Mouse (Mus musculus): ENCODE data around the gene Dll4. TPM values are rescaled to one million over a fixed set of nuclear protein-coding genes. Genes with fewer than 3 reads are reported as not detected.

Dll4 gene
- polyA plus RNA-seq, 1 experiment from 2014 or later = 6.7 TPM

DNA sequence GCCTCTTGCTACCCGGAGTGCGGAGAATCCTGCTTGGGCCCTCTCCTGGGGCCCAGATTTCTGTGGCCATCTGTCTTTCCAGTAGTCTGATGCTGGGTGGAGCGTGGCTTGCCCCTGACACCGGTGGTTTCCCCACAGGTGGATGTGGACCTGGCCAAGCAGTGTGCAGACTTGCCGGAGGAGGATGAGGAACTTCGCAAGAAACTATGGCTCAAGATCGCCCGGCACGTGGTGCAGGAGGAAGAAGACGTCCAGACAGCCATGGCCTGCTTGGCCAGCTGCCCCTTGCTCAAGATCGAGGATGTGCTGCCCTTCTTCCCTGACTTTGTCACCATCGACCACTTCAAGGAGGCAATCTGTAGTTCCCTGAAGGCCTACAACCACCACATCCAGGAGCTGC, 28.8 kb upstream of the Dll4 start:
- peaks cover 19% of the 10 kb centered on the region for H3K4me1 ChIP-seq
- no peak overlapping the region for H3K4me2 ChIP-seq
- H3K36me3 ChIP-seq = peaks cover 67% of the 10 kb centered on the region
- H3K27me3 ChIP-seq = no peaks in the 10 kb centered on the region
- H3K27ac ChIP-seq = no peak overlapping the region
- no peak overlapping the region for H3K9ac ChIP-seq
- H3K9me3 ChIP-seq = no peaks in the 10 kb centered on the region
- ATAC-seq (ENCODE audit: insufficient number of reproducible peaks, low FRiP score, low TSS enrichment, low read depth) = no peak
- 94% methylated on average over 12 of the region's 12 CpGs for WGBS
- no peak overlapping the region for H3K4me3 ChIP-seq

- Histone ChIP-seq H3K4me1 (peaks cover 19% of the 10 kb centered on the region), H3K9ac (no peak overlapping the region)
- 90% methylated on average over 19 of the region's 19 CpGs for WGBS
These were observed 28.1 kb upstream of the Dll4 start for GRCm38 (mm10) chr2:119297506-119297905.

DNA sequence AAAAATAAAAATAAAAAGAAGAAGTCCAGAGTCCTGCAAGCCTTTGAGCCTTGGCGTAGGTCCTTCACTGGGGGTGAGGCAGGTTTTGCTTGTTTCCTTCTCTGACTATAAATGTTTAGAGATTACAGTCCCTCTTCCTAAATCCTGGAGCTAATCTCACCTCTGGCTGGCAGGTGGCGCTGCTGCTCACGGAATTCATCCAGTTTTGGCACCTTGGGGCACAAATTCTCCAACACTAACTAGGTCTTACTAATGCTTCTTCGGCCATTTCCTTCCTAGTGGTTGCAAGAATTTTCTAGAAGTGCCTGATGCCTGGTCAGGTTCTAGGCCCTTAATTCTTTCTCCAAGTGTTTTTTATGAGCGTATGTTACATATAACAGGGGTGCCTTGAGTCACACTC, 27.3 kb upstream of the Dll4 start:
- ATAC-seq (ENCODE audit: insufficient number of reproducible peaks, low FRiP score, low TSS enrichment, low read depth) = no peak
- no peak overlapping the region for H3K4me2 ChIP-seq
- peaks cover 22% of the 10 kb centered on the region for H3K4me1 ChIP-seq
- H3K4me3 ChIP-seq = no peak overlapping the region
- H3K36me3 ChIP-seq = peaks cover 51% of the 10 kb centered on the region
- WGBS = 42% methylated on average over 5 of the region's 5 CpGs
- no peaks in the 10 kb centered on the region for H3K27me3 ChIP-seq
- no peak overlapping the region for H3K9ac ChIP-seq
- H3K27ac ChIP-seq = no peak overlapping the region; the same call in 1 of the 2 replicates
- H3K9me3 ChIP-seq = no peaks in the 10 kb centered on the region

More at GRCm38 (mm10) chr2:119297506-119297905, 28.1 kb upstream of the Dll4 start:
- H3K4me2 ChIP-seq = no peak overlapping the region
- ATAC-seq (ENCODE audit: insufficient number of reproducible peaks, low FRiP score, low TSS enrichment, low read depth) = no peak
- no peak overlapping the region for H3K4me3 ChIP-seq
- H3K36me3 ChIP-seq = peaks cover 59% of the 10 kb centered on the region
- H3K27ac ChIP-seq = no peak overlapping the region
- H3K9me3 ChIP-seq = no peaks in the 10 kb centered on the region
- no peaks in the 10 kb centered on the region for H3K27me3 ChIP-seq

DNA sequence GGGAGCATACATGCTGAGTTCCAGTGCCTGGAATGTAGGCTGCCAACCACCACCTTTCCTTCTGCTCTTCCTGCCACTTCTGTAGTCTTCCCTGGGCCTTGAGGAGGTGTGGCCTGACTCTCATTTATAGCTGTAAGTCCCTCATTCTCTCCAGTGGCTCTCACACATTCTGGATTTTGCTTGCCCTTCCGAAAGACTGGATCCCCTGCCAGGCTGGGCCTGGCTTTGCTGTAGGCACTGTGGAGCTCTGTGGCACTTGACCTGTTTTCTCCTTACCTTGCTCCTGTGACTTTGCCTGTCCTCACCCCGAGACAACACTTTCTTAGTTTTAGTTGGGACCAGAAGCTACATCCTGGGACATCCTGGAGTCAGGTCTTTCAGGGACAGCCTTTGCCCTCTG, 26.7 kb upstream of the Dll4 start:
- 87% methylated on average over 2 of the region's 2 CpGs for WGBS
- Histone ChIP-seq H3K36me3 (peaks cover 46% of the 10 kb centered on the region), H3K27me3 (no peaks in the 10 kb centered on the region), H3K4me3 (no peak overlapping the region), H3K27ac (no peak overlapping the region; the same call in 1 of the 2 replicates), H3K4me2 (no peak overlapping the region), H3K9me3 (no peaks in the 10 kb centered on the region), H3K4me1 (peaks cover 22% of the 10 kb centered on the region), H3K9ac (no peak overlapping the region)
- ATAC-seq (ENCODE audit: insufficient number of reproducible peaks, low FRiP score, low TSS enrichment, low read depth) = no peak

- no peaks in the 10 kb centered on the region for H3K9me3 ChIP-seq
- 6% methylated on average over 15 of the region's 15 CpGs for WGBS
- no peak overlapping the region for H3K4me3 ChIP-seq
- H3K36me3 ChIP-seq = peaks cover 33% of the 10 kb centered on the region
- no peak overlapping the region for H3K27ac ChIP-seq
- H3K9ac ChIP-seq = no peak overlapping the region
- peak; percentile 75 for ATAC-seq (ENCODE audit: insufficient number of reproducible peaks, low FRiP score, low TSS enrichment, low read depth)
- H3K4me2 ChIP-seq = peak overlapping the region; percentile 15
- H3K4me1 ChIP-seq = peaks cover 25% of the 10 kb centered on the region
- no peaks in the 10 kb centered on the region for H3K27me3 ChIP-seq
These were observed 25.4 kb upstream of the Dll4 start for GRCm38 (mm10) chr2:119299981-119300818.

DNA sequence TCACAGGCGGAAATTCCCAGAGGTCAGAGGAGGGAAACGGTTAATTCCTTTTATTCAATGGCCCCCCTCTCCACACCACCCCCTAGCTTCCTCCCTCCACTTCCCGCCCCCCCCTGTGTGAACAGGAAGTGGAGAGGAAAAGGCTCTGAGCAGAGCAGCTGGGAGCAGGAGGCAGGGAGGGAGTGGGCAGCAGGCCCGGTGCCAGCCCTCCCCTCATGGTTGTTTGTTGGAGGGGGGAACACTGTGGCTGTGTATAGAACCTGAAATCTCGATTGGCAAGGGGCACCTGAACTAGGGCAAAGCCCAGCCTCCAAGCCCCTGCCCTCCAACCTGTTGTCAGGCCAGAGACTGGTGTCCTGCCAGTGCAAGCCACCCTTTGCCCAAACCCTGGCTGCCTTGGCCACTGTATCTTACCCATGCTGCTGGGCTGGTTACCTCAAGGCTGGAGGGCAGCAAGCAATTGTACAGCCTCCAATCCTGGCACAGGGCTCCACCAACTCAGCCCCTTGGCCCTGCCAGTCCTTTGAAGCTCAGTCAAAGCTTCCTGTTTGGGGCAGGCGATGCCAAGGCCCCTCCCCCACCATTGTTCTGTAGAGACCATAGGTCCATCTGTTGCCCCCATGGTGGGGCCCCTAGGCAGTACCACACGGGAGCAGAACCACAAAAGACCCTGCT, 24.6 kb upstream of the Dll4 start:
- 0 out of 2 replicates have a peak overlapping the region, but pooled peaks have one; percentile 15 for H3K4me2 ChIP-seq
- no peak overlapping the region for H3K9ac ChIP-seq
- no peak overlapping the region for H3K27ac ChIP-seq

GRCm38 (mm10) chr2:119302876-119303275, 22.7 kb upstream of the Dll4 start:
- Histone ChIP-seq H3K9ac (no peak overlapping the region), H3K9me3 (no peaks in the 10 kb centered on the region), H3K27me3 (no peaks in the 10 kb centered on the region), H3K27ac (no peak overlapping the region), H3K36me3 (peaks cover 13% of the 10 kb centered on the region), H3K4me1 (peaks cover 25% of the 10 kb centered on the region), H3K4me2 (no peak overlapping the region), H3K4me3 (no peak overlapping the region)
- 56% methylated on average over 6 of the region's 6 CpGs for WGBS
- no peak for ATAC-seq (ENCODE audit: insufficient number of reproducible peaks, low FRiP score, low TSS enrichment, low read depth)

More for the DNA sequence above, 24.6 kb upstream of the Dll4 start:
- ATAC-seq (ENCODE audit: insufficient number of reproducible peaks, low FRiP score, low TSS enrichment, low read depth) = no peak
- Histone ChIP-seq H3K9me3 (no peaks in the 10 kb centered on the region), H3K36me3 (peaks cover 29% of the 10 kb centered on the region), H3K27me3 (no peaks in the 10 kb centered on the region), H3K4me3 (no peak overlapping the region), H3K4me1 (peaks cover 25% of the 10 kb centered on the region)
- 50% methylated on average over 7 of the region's 7 CpGs for WGBS

DNA sequence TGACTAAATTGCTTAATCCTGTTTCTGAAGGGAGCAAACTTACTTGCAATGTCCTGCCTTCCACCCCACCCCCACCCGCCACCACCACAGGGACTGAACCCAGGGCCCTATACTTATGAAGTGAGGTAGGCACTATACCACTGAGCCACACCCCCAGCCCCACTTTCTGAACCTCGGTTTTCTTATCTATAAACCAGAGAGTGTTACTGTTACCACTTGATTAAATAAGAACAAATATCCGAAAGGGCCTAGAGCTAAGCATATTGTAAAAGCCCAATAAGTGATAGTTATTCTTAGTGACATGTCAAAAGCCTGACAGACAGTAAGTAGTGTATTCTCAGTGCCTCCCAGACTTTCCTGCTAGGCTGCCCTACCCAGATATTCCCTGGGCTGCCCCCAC, 21.2 kb upstream of the Dll4 start:
- H3K27me3 ChIP-seq = no peaks in the 10 kb centered on the region
- WGBS = 46% methylated on average over 3 of the region's 3 CpGs
- no peak overlapping the region for H3K4me3 ChIP-seq
- no peak overlapping the region for H3K27ac ChIP-seq
- H3K4me2 ChIP-seq = no peak overlapping the region
- no peak for ATAC-seq (ENCODE audit: insufficient number of reproducible peaks, low FRiP score, low TSS enrichment, low read depth)
- H3K36me3 ChIP-seq = peaks cover 1% of the 10 kb centered on the region; the same call in 1 of the 2 replicates
- H3K9me3 ChIP-seq = no peaks in the 10 kb centered on the region
- H3K9ac ChIP-seq = no peak overlapping the region
- H3K4me1 ChIP-seq = peaks cover 25% of the 10 kb centered on the region

DNA sequence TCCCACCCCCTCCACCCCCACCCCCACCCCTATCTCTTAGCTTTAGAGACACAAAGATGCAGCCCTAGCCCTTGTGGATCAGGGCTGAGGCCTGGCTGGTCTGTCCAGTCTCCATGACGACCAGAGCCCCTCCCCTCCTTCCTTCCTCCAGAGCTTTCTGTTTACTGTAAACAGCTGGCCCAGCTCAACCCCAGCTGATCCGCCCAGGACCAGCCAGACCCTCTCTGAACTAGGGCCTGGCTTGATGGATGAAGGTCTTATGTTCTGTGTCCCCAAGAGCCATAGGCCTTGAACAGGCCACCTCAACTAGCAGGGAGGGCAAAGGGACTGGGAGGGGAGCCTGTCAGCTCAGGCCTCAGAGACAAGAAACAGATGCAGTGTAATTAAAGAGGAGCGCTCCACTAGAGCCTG, 20.8 kb upstream of the Dll4 start:
- Histone ChIP-seq H3K27me3 (no peaks in the 10 kb centered on the region), H3K9me3 (no peaks in the 10 kb centered on the region), H3K4me3 (no peak overlapping the region), H3K4me2 (no peak overlapping the region), H3K4me1 (peaks cover 22% of the 10 kb centered on the region), H3K27ac (no peak overlapping the region), H3K36me3 (no peaks in the 10 kb centered on the region), H3K9ac (no peak overlapping the region)
- ATAC-seq (ENCODE audit: insufficient number of reproducible peaks, low FRiP score, low TSS enrichment, low read depth) = no peak
- WGBS = 33% methylated on average over 3 of the region's 3 CpGs

DNA sequence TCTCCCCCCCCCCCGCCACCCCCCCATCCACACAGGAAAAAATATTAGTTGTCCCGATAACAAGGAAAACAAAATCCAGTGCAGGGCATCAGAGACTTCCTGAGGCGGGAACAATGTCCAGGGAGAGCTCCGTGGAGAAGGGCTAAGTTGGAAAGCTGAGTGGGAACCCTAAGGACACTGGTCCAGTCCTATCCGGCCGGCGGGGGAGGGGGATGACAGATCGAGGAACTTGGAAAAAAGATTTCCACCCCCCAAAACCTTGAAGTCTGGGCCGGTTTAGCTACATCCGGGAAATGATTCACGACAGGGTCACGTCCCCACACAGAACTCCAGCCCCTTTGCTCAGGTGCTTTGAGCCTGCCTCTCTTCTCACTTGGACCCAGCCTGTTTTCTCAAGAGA, 14.0 kb upstream of the Dll4 start:
- no peak for ATAC-seq (ENCODE audit: insufficient number of reproducible peaks, low FRiP score, low TSS enrichment, low read depth)
- Histone ChIP-seq H3K36me3 (no peaks in the 10 kb centered on the region), H3K4me3 (no peak overlapping the region), H3K4me2 (no peak overlapping the region), H3K4me1 (peaks cover 4% of the 10 kb centered on the region; the same call in 1 of the 2 replicates), H3K27ac (no peak overlapping the region), H3K27me3 (no peaks in the 10 kb centered on the region), H3K9ac (no peak overlapping the region), H3K9me3 (no peaks in the 10 kb centered on the region)
- 30% methylated on average over 12 of the region's 12 CpGs for WGBS

DNA sequence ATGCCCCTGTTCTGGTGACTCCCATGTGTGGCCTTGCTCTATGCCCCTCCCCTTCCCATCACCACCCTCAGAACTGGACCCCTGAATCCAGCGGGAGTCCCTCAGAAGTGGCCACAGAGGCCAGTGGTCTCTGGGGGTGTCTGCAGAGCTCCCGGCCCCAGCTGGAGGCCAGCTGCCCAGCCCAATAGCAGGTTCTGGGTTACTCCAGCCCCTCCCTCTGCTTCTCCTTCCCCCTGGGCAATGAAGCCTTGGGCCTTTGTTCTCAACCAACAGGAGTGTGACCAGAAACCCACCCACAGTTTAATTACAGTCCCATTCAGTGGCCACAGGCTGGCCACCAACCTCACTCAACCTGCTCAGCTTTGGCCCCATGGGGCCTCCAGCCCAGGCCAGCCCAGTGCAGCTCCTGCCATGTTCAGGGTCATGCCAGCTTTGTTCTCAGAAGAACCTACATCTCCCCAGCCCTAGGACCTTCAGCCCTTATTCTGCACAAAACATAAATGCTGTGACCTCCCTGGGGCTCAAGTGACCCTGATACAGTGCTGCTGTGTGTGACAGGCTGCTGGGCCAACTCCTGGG, 13.1 kb upstream of the Dll4 start:
- Histone ChIP-seq H3K36me3 (no peaks in the 10 kb centered on the region), H3K9me3 (no peaks in the 10 kb centered on the region), H3K27me3 (no peaks in the 10 kb centered on the region), H3K4me1 (peaks cover 4% of the 10 kb centered on the region; the same call in 1 of the 2 replicates), H3K9ac (no peak overlapping the region), H3K4me3 (no peak overlapping the region), H3K4me2 (no peak overlapping the region), H3K27ac (no peak overlapping the region)
- 36% methylated on average over 2 of the region's 2 CpGs for WGBS
- ATAC-seq (ENCODE audit: insufficient number of reproducible peaks, low FRiP score, low TSS enrichment, low read depth) = no peak
